Mouse (Mus musculus) thymus, adult 2 months (tissue): ENCODE data around the gene Trim63.

ENCODE experiments used
- CTCF ChIP-seq: fragments of 200-500 bp; IDR thresholded peaks from 2 replicates; pipeline ENCODE4 v1.5.1; 2012; ENCODE audit warnings: mild to moderate bottlenecking, control low read depth, low read length, moderate library complexity, borderline replicate concordance; ENCODE audit not compliant: control insufficient read depth, poor library complexity, insufficient read depth; ENCODE audit errors: extremely low read depth
- POLR2A ChIP-seq: fragments of 200-500 bp; IDR thresholded peaks from 2 replicates; pipeline ENCODE4 v1.6.1; 2012; ENCODE audit warnings: mild to moderate bottlenecking, low read length, control low read depth, moderate library complexity; ENCODE audit not compliant: control insufficient read depth, poor library complexity, insufficient read depth; ENCODE audit errors: extremely low read depth

GRCm38 (mm10) chr4:134300316-134300715 is 14.6 kb upstream of the Trim63 start:
- TF ChIP-seq POLR2A (no peak), CTCF (no peak)
